Mouse (Mus musculus) neural tube, embryonic 15.5 days (tissue): ENCODE measurements around the gene Gm9964. TPM values are rescaled to one million over a fixed set of nuclear protein-coding genes. Genes with fewer than 3 reads are reported as not detected.
"Not testable (repeated sequence)": the region's sequence is repeated elsewhere in the genome, so short reads cannot be mapped to it uniquely, and the experiment has no call there.

ENCODE experiments used
- ATAC-seq: fragments of 200-750 bp; cut with Nextera tagmentation; 2 replicates; pipeline ENCODE4 v1.8.0; 2017; ENCODE audit warnings: mild to moderate bottlenecking, moderate TSS enrichment, moderate library complexity; ENCODE audit not compliant: low FRiP score
- H3K27ac ChIP-seq: fragments of 300-500 bp; sonication (generic); replicated peaks from 2 replicates; pipeline ENCODE4 v1.5.1; 2015; ENCODE audit warnings: mild to moderate bottlenecking, inconsistent platforms
- H3K27me3 ChIP-seq: fragments of 300-500 bp; sonication (generic); replicated peaks from 2 replicates; pipeline ENCODE4 v1.6.1; 2015; ENCODE audit warnings: inconsistent platforms
- H3K36me3 ChIP-seq: fragments of 300-500 bp; sonication (generic); 2 replicates; pipeline ENCODE4 v1.6.1; 2015; ENCODE audit warnings: inconsistent platforms
- H3K4me1 ChIP-seq: fragments of 300-500 bp; sonication (generic); 2 replicates; pipeline ENCODE4 v1.6.1; 2015; ENCODE audit warnings: inconsistent platforms
- H3K4me2 ChIP-seq: fragments of 300-500 bp; sonication (generic); 2 replicates; pipeline ENCODE4 v1.6.1; 2015; ENCODE audit warnings: inconsistent platforms, mild to moderate bottlenecking, moderate library complexity
- H3K4me3 ChIP-seq: fragments of 300-500 bp; sonication (generic); replicated peaks from 2 replicates; pipeline ENCODE4 v1.5.1; 2015; ENCODE audit warnings: mild to moderate bottlenecking, inconsistent platforms
- H3K9ac ChIP-seq: fragments of 300-500 bp; sonication (generic); replicated peaks from 2 replicates; pipeline ENCODE4 v1.6.1; 2015; ENCODE audit warnings: mild to moderate bottlenecking, inconsistent platforms
- H3K9me3 ChIP-seq: fragments of 300-500 bp; sonication (generic); replicated peaks from 2 replicates; pipeline ENCODE4 v1.6.1; 2016; ENCODE audit warnings: inconsistent platforms
- WGBS: fragments of 180-500 bp; shearing (Covaris S2); methylation state at CpG from one replicate; pipeline ENCODE4 v1.1.7; 2015; ENCODE audit warnings: mixed read lengths; 5-methylcytosine and 5-hydroxymethylcytosine counted together
- polyA plus RNA-seq: library from polyadenylated mRNA; unstranded; fragments of >200 nt; fragmentation: Nextera tagmentation; extraction: Ambion mirVana; gene quantifications from 2 replicates; pipeline ENCODE4 v1.2.1, GENCODE M21; 2015

Gene Gm9964
- polyA plus RNA-seq, 1 experiment from 2014 or later, result not detected

DNA sequence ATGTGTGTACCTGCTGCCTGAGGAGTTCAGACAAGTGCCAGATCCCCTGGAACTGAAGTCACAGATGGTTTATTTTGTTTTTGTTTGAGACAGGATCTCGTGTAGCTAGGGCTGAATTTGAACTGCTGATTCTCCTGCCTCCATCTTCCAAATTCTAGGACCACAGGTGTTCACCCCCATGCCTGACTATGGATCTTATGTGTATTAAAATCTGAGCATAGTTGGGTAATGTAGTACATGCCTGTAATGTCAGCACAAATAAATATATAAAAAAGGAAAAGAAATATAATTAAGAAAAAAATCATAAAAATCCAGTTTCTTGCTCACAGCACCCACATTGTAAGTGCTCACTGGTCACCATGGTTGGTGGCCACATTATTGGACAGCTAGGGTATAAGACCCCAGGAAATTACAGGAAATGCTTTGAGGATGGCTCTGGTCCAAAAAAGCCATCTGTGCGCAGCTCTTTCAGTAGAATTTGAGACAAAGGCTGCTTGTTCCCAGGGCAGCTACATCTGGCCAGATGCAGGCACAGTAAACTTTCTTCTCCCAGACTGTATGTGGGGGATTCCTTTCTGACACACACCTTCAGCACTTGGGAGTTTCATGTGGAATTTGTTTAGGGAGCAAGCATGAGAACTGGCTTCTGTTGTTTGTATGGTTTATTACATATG lies 16.8 kb downstream of the Gm9964 start:
- 46% methylated on average over 2 of the region's 2 CpGs for WGBS
- H3K9me3 ChIP-seq, result no peaks in the 10 kb centered on the region
- no peak overlapping the region for H3K4me2 ChIP-seq
- H3K4me1 ChIP-seq, result 0 out of 2 replicates have a peak, but pooled peaks cover 6% of the 10 kb centered on the region
- H3K9ac ChIP-seq, result no peak overlapping the region
- ATAC-seq, result no peak
- no peak overlapping the region for H3K4me3 ChIP-seq
- no peaks in the 10 kb centered on the region for H3K27me3 ChIP-seq
- no peaks in the 10 kb centered on the region for H3K36me3 ChIP-seq
- H3K27ac ChIP-seq, result peak overlapping the region; percentile 47; the same call in 1 of the 2 replicates

DNA sequence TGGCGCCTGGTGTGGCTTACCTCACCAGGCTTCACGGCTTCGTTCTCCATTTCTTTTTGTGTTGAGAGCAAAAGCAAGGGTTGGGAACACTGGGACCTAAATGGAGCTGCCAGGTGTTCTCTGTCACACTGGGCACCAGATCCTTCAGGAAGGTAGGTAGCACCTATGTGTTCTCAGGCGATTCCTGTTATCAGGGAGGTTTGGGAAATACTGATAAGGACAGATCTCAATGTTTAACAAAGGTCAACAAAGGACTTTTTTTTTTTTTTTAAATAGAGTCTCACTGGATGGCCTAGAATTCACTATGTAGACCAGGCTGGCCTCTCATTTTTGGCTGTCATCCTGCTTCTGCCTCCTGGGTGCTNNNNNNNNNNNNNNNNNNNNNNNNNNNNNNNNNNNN lies 22.9 kb downstream of the Gm9964 start:
- Histone ChIP-seq H3K9me3 (no peaks in the 10 kb centered on the region), H3K4me2 (no peak overlapping the region), H3K4me1 (no peaks in the 10 kb centered on the region), H3K27me3 (no peaks in the 10 kb centered on the region), H3K36me3 (no peaks in the 10 kb centered on the region), H3K27ac (no peak overlapping the region), H3K4me3 (no peak overlapping the region), H3K9ac (no peak overlapping the region)
- WGBS, result 84% methylated on average over 4 of the region's 4 CpGs
- no peak for ATAC-seq

DNA sequence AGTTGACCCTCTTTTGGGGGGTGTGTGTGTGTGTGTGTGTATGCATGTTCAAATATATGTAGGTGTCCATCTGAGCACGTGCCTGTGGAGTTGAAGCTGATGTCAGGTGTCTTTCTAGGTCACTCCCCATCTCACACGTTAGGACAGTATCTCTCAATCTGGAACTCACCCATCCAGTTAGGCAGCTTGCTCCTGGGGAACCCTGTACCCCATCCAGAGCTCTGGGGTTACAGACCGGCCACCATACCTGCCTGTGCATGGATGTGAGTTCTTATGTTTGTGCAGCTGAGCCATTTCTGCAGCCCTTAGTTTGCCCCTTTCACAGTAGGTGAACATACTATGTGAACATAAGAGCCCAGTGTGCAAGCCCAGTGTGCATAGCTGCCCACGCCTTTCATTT lies 23.7 kb downstream of the Gm9964 start:
- ATAC-seq, result no peak
- Histone ChIP-seq H3K9ac (no peak overlapping the region), H3K36me3 (no peaks in the 10 kb centered on the region), H3K27ac (no peak overlapping the region), H3K9me3 (no peaks in the 10 kb centered on the region), H3K4me3 (no peak overlapping the region), H3K4me2 (no peak overlapping the region), H3K4me1 (no peaks in the 10 kb centered on the region), H3K27me3 (no peaks in the 10 kb centered on the region)
- WGBS, result 72% methylated on average over 4 of the region's 4 CpGs

DNA sequence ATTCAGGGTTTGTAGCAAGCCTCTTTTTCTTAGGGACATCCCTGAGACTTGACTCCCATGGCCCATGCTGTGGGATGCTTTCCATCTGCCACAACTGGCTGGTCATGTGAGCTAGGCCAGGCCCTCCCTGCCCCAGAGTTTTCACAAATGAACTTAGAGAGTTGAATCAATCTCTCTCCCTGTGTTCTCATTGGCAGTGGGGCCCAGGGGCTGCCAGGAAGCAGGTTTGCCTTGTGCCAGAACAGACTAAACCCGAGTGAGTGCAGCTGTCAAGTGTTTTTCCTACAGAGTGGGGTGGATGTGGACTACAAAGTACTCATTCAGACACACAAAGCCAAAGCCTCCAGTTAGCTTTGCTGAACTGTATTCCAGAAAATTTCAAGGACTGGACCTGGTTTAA lies 29.5 kb downstream of the Gm9964 start:
- H3K36me3 ChIP-seq, result no peaks in the 10 kb centered on the region
- 42% methylated on average over 1 of the region's 1 CpGs for WGBS
- H3K9me3 ChIP-seq, result no peaks in the 10 kb centered on the region
- peak overlapping the region; percentile 30; the same call in 1 of the 2 replicates for H3K27ac ChIP-seq
- no peak overlapping the region for H3K4me3 ChIP-seq
- H3K4me1 ChIP-seq, result no peaks in the 10 kb centered on the region
- H3K9ac ChIP-seq, result no peak overlapping the region
- no peak for ATAC-seq
- no peaks in the 10 kb centered on the region for H3K27me3 ChIP-seq
- no peak overlapping the region for H3K4me2 ChIP-seq

DNA sequence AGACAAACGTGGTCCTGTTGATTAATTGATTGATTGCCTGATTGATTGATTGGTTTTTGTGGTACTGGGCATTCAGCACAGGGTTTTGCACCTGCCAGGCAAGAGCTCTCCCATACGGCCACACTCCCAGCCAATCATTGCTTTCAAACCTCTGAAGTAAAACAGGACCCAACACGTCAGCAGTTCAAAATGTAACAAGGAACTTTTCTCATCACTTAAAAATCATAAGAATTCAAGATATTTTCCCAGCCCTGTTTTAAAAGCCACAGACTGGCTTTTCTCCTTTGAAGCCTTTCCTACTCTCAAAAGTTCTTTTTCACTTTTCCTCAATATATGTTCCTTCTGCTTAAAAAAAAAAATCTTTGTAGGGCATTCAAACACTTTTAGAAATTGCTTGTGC lies 32.3 kb downstream of the Gm9964 start:
- Histone ChIP-seq H3K36me3 (no peaks in the 10 kb centered on the region), H3K4me3 (no peak overlapping the region), H3K9ac (no peak overlapping the region), H3K27ac (no peak overlapping the region), H3K4me2 (no peak overlapping the region), H3K27me3 (no peaks in the 10 kb centered on the region), H3K4me1 (no peaks in the 10 kb centered on the region), H3K9me3 (no peaks in the 10 kb centered on the region)
- no peak for ATAC-seq
- WGBS, result 57% methylated on average over 3 of the region's 3 CpGs

DNA sequence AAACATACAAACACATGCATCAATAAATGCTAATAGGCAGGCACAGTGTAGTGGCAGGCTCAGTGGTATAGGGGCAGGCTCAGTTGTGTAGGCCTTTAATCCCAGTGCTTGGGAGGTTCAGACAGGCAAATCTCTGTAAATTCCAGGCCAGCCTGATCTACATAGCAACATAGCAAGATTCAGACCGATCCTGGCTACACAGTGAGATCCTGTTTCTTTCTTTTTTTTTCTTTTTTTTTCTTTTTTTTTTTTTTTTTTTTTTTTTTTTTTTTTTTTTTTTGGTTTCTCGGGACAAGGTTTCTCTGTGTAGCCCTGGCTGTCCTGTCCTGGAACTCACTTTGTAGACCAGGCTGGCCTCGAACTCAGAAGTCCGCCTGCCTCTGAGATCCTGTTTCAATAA lies 36.6 kb downstream of the Gm9964 start:
- H3K27me3 ChIP-seq, H3K9ac ChIP-seq, H3K36me3 ChIP-seq, H3K4me3 ChIP-seq, H3K9me3 ChIP-seq, ATAC-seq, H3K4me1 ChIP-seq, H3K4me2 ChIP-seq, H3K27ac ChIP-seq: not testable (repeated sequence)
- WGBS, result 90% methylated on average over 4 of the region's 4 CpGs

DNA sequence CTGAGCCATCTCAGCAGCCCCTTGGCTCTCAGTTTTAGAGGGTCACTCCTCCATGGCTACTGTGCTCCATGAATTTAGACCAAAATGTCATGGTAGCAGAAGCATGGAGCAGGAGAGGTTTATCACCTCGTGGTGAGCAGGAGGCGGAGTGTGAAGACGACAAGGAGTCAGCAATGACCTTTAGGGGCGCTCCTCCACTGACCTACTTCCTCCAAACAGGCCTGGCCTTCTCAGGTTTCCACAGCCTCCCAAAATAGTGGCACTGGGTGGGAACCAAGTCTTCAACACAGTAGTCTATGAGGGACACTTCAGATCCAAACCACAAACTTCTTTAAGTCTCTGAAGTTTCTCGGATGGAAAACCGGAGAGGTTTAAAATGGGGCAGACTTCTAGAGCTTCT lies 38.0 kb downstream of the Gm9964 start:
- Histone ChIP-seq H3K27me3 (no peaks in the 10 kb centered on the region), H3K36me3 (no peaks in the 10 kb centered on the region), H3K4me1 (peaks cover 6% of the 10 kb centered on the region), H3K27ac (no peak overlapping the region), H3K9ac (no peak overlapping the region), H3K9me3 (no peaks in the 10 kb centered on the region), H3K4me2 (no peak overlapping the region), H3K4me3 (no peak overlapping the region)
- 78% methylated on average over 6 of the region's 6 CpGs for WGBS
- no peak for ATAC-seq

DNA sequence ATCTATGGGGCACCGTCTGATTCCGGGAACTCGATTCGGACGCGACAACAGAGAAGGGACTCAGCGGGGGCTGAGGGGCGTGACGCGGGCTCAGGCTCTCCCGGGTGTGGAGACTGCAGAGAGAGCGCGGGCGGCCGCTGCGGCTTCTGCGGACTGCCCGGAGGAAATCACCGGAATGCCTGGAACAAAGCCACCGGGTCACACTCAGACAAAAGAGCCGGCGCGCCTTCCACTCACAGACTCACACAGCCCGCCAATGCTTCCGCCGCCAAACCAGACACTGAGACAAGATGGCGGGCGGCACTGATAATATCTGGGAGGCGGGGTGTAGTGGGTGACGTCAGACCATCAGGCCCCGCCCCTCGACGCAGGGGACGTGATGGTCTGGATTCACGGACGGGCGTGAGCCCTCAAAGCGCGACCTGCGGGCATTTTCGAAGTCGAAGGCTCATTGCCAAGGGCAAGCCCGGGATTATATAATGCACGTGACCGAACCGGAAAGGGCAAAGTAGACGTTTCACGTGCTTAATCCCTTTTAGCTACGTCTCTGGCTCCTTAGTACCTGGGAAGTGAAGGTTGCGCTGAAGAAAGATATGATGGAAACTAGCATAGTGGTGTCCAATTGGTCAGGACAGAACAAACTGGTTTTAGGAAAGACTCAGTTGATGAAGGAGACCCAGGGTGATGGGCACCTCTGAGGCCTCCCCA lies 42.2 kb downstream of the Gm9964 start, which contains the start of gene Wsb1:
Wsb1 (minus strand) TSS at position 281 of the 708 bp plus-strand sequence.
- H3K4me2 ChIP-seq, result peak within 1 kb of the TSS; percentile 82
- H3K27me3 ChIP-seq, result no peaks in the 10 kb centered on the region
- peaks cover 35% of the 10 kb centered on the region for H3K4me1 ChIP-seq
- peak within 1 kb of the TSS; percentile 92 for H3K27ac ChIP-seq
- ATAC-seq, result peak; percentile 97
- 2% methylated on average over 50 of the region's 50 CpGs for WGBS
- H3K9me3 ChIP-seq, result no peaks in the 10 kb centered on the region
- peak within 1 kb of the TSS; percentile 90 for H3K4me3 ChIP-seq
- peak within 1 kb of the TSS; percentile 90 for H3K9ac ChIP-seq
- peaks cover 12% of the 10 kb centered on the region for H3K36me3 ChIP-seq

DNA sequence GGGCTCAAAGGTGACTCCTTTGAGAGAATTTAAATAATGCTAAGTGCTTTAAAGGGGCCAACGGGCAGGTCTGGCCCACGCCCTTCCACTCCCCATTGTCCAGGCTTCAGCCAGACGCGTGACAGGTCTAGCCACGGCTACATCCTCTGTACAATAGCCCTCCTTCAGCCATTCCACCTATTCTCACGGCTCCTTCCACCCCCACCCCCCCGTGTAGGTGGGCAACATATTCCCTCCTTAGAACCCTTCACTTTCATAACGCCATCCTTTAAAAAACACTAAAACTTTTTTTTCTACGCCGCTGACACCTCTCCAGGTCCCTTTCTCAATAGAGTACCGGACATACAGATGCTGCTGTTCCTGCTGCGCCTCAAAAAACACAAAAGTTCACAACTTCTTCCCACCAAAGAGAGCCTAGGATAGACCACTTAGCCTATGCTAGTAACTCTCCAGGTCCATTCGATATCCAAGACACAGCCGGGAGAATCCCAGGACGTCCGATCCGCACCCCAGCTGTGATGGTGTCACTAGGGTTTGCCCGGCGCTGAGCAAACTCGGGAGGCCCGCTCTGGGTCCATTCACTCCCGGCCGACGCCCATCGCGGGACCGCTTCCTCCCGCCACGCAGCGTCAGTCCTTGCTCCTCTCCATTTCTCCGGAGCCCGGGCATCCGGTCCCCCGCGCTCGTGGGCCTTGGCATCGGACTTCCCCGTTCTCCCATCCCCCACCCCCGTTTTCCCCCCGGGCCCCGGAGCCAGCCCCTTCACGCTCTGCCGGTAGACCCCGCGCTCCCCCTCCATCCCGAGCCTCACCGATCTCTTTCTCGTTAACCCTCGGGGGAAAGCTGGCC lies 42.9 kb downstream of the Gm9964 start:
- Histone ChIP-seq H3K4me1 (peaks cover 35% of the 10 kb centered on the region), H3K27me3 (no peaks in the 10 kb centered on the region), H3K4me2 (peak overlapping the region; percentile 82), H3K27ac (peak overlapping the region; percentile 92), H3K36me3 (peaks cover 19% of the 10 kb centered on the region), H3K4me3 (peak overlapping the region; percentile 90), H3K9ac (peak overlapping the region; percentile 90), H3K9me3 (no peaks in the 10 kb centered on the region)
- ATAC-seq, result peak; percentile 75
- 1% methylated on average over 49 of the region's 49 CpGs for WGBS

DNA sequence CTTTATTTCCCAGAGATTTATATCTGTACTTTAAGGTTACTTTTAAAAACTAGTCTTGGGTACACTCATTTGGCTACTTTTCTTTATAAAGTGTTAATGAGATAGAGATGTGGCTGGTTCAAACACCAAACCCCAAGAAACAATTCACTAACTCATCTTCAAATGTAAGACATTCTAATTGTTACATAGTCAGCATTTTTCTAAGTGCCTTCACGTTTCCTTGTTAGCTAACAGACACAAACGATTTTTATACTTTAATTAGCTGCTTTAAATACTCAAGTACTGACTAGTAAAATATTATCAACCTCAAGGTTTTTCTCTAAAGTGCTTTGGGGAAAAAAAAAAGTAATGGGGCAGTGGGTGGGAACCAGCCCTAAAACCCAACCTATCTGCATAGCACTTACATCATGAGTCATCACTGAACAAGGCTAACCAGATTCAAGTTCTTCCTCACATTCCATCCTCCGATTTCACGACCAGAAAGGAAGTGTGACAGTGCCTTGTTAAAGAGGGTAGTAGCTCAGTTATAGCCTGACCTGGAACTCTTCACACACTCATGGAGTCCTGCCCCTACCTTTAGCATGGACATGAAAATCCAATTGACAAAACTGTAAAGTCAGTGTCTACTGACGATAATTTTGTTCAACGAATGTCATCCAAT lies 43.7 kb downstream of the Gm9964 start:
- Histone ChIP-seq H3K4me2 (peak overlapping the region; percentile 82), H3K9me3 (no peaks in the 10 kb centered on the region), H3K36me3 (peaks cover 20% of the 10 kb centered on the region), H3K27ac (peak overlapping the region; percentile 92), H3K9ac (peak overlapping the region; percentile 90), H3K27me3 (no peaks in the 10 kb centered on the region), H3K4me3 (peak overlapping the region; percentile 90), H3K4me1 (peaks cover 35% of the 10 kb centered on the region)
- no peak for ATAC-seq
- 15% methylated on average over 6 of the region's 6 CpGs for WGBS
